Mouse (Mus musculus) left cerebral cortex, adult 11 months (tissue): ENCODE measurements around the gene Dnpep.

ENCODE experiments used
- DNase-seq: peaks from one replicate; pipeline ENCODE4 v3.0.0; 2022; ENCODE audit warnings: low spot score

Gene Dnpep

GRCm38 (mm10) chr1:75327461-75327860 lies 9.7 kb upstream of the Dnpep start:
- DNase-seq, result no peak

GRCm38 (mm10) chr1:75319166-75319565 lies 1.4 kb upstream of the Dnpep start:
- no peak for DNase-seq

GRCm38 (mm10) chr1:75318736-75319135 lies 946 bp upstream of the Dnpep start:
- no peak for DNase-seq

GRCm38 (mm10) chr1:75318301-75318700 lies 511 bp upstream of the Dnpep start:
- no peak for DNase-seq

GRCm38 (mm10) chr1:75316861-75317240 lies 939 bp downstream of the Dnpep start:
- DNase-seq, result peak; percentile 70

GRCm38 (mm10) chr1:75315456-75316365 lies 2.1 kb downstream of the Dnpep start:
- DNase-seq, result no peak

GRCm38 (mm10) chr1:75315011-75315410 lies 2.8 kb downstream of the Dnpep start:
- no peak for DNase-seq

- DNase-seq, result no peak
Measured at GRCm38 (mm10) chr1:75311694-75312093, 6.1 kb downstream of the Dnpep start.

GRCm38 (mm10) chr1:75304662-75305061 lies 13.1 kb downstream of the Dnpep start:
- DNase-seq, result no peak

GRCm38 (mm10) chr1:75294294-75294693 lies 23.5 kb downstream of the Dnpep start:
- no peak for DNase-seq

GRCm38 (mm10) chr1:75293331-75293701 lies 24.5 kb downstream of the Dnpep start:
- DNase-seq, result no peak

GRCm38 (mm10) chr1:75292476-75293330 lies 25.1 kb downstream of the Dnpep start:
- no peak for DNase-seq

GRCm38 (mm10) chr1:75291321-75291720 lies 26.5 kb downstream of the Dnpep start:
- no peak for DNase-seq

GRCm38 (mm10) chr1:75290582-75290981 lies 27.2 kb downstream of the Dnpep start:
- peak; percentile 68 for DNase-seq

GRCm38 (mm10) chr1:75289888-75290431 lies 27.8 kb downstream of the Dnpep start:
- DNase-seq, result no peak

GRCm38 (mm10) chr1:75289376-75289775 lies 28.4 kb downstream of the Dnpep start:
- no peak for DNase-seq

GRCm38 (mm10) chr1:75284911-75285310 lies 32.9 kb downstream of the Dnpep start:
- DNase-seq, result no peak

GRCm38 (mm10) chr1:75283017-75283416 lies 34.8 kb downstream of the Dnpep start:
- no peak for DNase-seq

GRCm38 (mm10) chr1:75278228-75278627 lies 39.6 kb downstream of the Dnpep start, which contains the start of gene Resp18:
Gene Resp18, minus strand, starts transcription at chr1:75278415.
- DNase-seq, result no peak

- DNase-seq, result no peak
Measured at GRCm38 (mm10) chr1:75277195-75278188, 40.3 kb downstream of the Dnpep start.
